Mouse (Mus musculus): ENCODE measurements around the gene Gm10277. TPM values are rescaled to one million over a fixed set of nuclear protein-coding genes. Genes with fewer than 3 reads are reported as not detected.
"Not testable (repeated sequence)": the region's sequence is repeated elsewhere in the genome, so short reads cannot be mapped to it uniquely, and the experiment has no call there.

The Gm10277 gene
- polyA plus RNA-seq, 1 experiment from 2014 or later, result 1.5 TPM

DNA sequence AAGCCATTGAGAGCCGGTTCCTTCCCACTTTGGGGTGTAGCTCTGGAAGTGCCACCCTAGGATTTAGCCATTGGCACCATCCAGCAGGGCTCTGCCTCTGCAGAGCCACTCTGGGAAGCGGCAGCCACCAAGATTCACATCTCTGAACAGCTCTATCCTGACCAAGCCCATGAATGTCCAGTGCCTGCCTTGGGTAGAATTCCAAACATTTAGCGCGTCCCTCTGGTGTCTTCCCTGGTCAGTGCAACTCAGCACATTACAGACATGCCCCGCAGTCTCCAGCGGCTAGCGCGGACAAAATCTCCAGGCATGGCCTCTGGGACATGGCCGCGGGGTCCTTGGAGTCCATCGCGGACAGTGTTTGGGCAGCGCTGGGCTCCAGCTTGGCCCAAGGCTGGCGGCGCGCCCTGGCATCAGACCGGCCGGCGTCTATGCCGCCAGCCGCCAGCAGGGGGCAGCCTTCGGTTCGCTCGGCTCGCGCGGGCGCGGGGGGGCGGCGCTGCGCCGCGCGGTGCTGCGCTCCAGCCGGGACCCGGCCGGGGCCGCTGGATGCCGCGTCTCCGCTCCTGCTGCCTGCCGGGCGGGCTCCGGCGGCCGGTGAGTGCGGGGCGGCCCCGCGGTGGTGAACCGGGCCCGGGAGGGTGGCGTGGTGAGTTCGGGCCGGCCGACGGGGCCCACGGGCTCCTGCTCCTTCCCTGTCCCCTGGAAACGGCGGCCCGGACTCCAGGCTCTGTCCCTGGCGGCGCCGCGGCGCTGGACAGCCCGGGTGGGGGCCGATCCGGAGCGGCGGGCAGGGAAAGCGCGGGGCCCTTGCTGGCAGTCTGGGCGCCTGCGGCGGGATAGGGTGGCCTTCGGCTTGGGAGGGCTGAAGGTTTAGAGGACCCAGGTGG is 24.5 kb downstream of the Gm10277 start, which contains the start of gene Myo18a:
Gene Myo18a, plus strand, starts transcription at position 464 of the 890 bp plus-strand sequence.
- Histone ChIP-seq H3K27me3 (ENCODE audit: control insufficient read depth, insufficient read depth, low read length) (no peaks in the 10 kb centered on the region), H3K9ac (replicated peaks; ENCODE audit: low read depth, low read length) (peak within 1 kb of the TSS; percentile 93), H3K4me3 (ENCODE audit: low read depth, low read length) (peak within 1 kb of the TSS; percentile 90), H3K4me1 (ENCODE audit: control insufficient read depth, insufficient read depth, low read length) (peaks cover 30% of the 10 kb centered on the region), H3K4me2 (replicated peaks; ENCODE audit: low read depth, low read length) (peak within 1 kb of the TSS; percentile 73), H3K9me3 (ENCODE audit: control insufficient read depth, low read depth, low read length) (no peaks in the 10 kb centered on the region), H3K27ac (ENCODE audit: low read length) (peak within 1 kb of the TSS; percentile 83; the same call in 1 of the 2 replicates), H3K36me3 (ENCODE audit: control insufficient read depth, insufficient read depth, low read length) (no peaks in the 10 kb centered on the region)
- peak; percentile 80 for ATAC-seq (ENCODE audit: insufficient number of reproducible peaks, insufficient read depth, low FRiP score, low read depth)
- 2% methylated on average over 77 of the region's 79 CpGs for WGBS

DNA sequence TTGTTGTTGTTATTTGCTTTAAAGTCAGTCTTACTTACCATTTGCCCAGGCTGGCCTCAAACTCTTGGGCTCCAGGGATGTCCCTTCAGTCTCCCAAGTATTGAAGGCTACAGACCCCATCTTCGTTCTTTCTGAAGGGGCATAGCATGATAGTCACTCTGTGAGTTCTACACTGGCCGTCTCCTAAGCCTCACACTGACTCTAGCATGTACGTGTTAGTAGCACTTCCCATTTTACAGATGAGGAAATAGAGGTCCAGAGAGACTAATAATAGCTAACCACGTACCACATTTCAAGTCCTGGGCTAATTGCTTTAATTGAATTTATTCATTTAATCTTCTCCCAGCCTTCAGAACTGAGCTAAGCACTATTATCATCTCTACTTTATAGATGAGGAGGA is 27.5 kb downstream of the Gm10277 start:
- Histone ChIP-seq H3K27me3 (ENCODE audit: control insufficient read depth, insufficient read depth, low read length) (no peaks in the 10 kb centered on the region), H3K27ac (ENCODE audit: low read length) (no peak overlapping the region), H3K4me3 (ENCODE audit: low read depth, low read length) (no peak overlapping the region), H3K4me1 (ENCODE audit: control insufficient read depth, insufficient read depth, low read length) (peaks cover 14% of the 10 kb centered on the region), H3K36me3 (ENCODE audit: control insufficient read depth, insufficient read depth, low read length) (no peaks in the 10 kb centered on the region), H3K9me3 (ENCODE audit: control insufficient read depth, low read depth, low read length) (no peaks in the 10 kb centered on the region), H3K9ac (replicated peaks; ENCODE audit: low read depth, low read length) (no peak overlapping the region), H3K4me2 (replicated peaks; ENCODE audit: low read depth, low read length) (no peak overlapping the region)
- 85% methylated on average over 4 of the region's 4 CpGs for WGBS
- no peak for ATAC-seq (ENCODE audit: insufficient number of reproducible peaks, insufficient read depth, low FRiP score, low read depth)

DNA sequence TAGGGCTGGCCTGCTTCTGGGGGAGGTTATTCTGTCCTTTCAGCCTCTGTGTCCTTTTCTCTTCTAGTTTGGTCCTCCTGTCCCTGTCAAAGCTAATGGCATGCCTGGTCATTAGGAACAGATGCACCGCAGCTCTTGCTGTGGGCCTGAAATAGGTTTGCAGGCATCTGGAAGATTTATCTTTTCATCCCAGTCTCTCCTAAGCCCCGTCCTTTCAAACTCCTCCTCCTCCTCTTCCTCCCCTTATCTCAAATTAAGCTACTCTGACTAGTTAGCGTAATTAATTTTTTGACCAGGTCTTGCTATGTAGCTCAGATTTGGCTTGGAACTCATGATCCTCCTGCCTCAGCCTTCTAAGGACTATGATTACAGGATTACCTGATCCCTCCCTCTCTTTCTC is 34.1 kb downstream of the Gm10277 start:
- no peak overlapping the region for H3K9ac ChIP-seq (replicated peaks; ENCODE audit: low read depth, low read length)
- no peak overlapping the region for H3K4me2 ChIP-seq (replicated peaks; ENCODE audit: low read depth, low read length)
- no peaks in the 10 kb centered on the region for H3K27me3 ChIP-seq (ENCODE audit: control insufficient read depth, insufficient read depth, low read length)
- H3K4me3 ChIP-seq (ENCODE audit: low read depth, low read length), result no peak overlapping the region
- no peak for ATAC-seq (ENCODE audit: insufficient number of reproducible peaks, insufficient read depth, low FRiP score, low read depth)
- no peaks in the 10 kb centered on the region for H3K36me3 ChIP-seq (ENCODE audit: control insufficient read depth, insufficient read depth, low read length)
- no peak overlapping the region for H3K27ac ChIP-seq (ENCODE audit: low read length)
- WGBS, result 64% methylated on average over 3 of the region's 3 CpGs
- H3K9me3 ChIP-seq (ENCODE audit: control insufficient read depth, low read depth, low read length), result no peaks in the 10 kb centered on the region
- H3K4me1 ChIP-seq (ENCODE audit: control insufficient read depth, insufficient read depth, low read length), result no peaks in the 10 kb centered on the region

DNA sequence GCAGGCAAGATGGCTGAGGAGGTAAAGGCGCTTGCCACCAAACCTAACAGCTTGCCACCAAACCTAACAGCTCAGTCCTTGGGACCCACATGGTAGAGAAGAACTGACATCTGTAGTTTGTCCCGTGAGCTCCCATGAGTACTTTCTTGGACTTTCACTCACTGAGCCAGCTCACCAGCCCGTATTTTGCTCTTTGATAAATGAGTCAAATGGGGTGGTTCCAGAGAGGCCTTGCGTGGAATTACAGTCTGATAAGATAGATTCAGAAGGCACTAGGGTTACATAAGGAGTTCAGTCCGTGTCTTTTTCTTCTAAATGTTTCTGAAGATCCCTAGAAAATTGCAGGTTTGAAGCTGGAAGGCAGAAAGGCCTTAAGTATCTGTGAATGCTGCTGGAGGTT is 35.0 kb downstream of the Gm10277 start:
- 62% methylated on average over 5 of the region's 5 CpGs for WGBS
- Histone ChIP-seq H3K27ac (ENCODE audit: low read length) (no peak overlapping the region), H3K4me3 (ENCODE audit: low read depth, low read length) (no peak overlapping the region), H3K9ac (replicated peaks; ENCODE audit: low read depth, low read length) (no peak overlapping the region), H3K36me3 (ENCODE audit: control insufficient read depth, insufficient read depth, low read length) (no peaks in the 10 kb centered on the region), H3K4me2 (replicated peaks; ENCODE audit: low read depth, low read length) (no peak overlapping the region), H3K4me1 (ENCODE audit: control insufficient read depth, insufficient read depth, low read length) (no peaks in the 10 kb centered on the region), H3K9me3 (ENCODE audit: control insufficient read depth, low read depth, low read length) (no peaks in the 10 kb centered on the region), H3K27me3 (ENCODE audit: control insufficient read depth, insufficient read depth, low read length) (no peaks in the 10 kb centered on the region)
- no peak for ATAC-seq (ENCODE audit: insufficient number of reproducible peaks, insufficient read depth, low FRiP score, low read depth)

DNA sequence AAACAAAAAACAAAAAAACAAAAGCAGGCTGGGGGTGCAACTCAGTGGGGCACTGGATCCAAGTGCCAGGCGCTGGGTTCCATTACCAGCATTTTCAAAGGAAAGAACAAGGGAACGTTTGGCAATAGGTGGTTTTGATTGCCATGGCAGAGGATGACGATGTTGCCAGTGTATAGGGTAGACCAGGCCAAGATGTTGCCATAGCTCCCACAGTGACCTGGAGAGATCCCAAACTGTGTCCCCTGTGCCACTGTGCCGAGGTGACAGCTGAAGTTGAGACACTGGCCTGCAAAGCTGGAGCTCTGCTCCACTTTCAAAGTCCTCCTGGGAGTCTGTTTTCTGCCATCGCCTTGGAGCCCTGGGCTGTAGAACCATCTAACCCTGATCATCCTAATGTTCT is 38.6 kb downstream of the Gm10277 start:
- 85% methylated on average over 5 of the region's 5 CpGs for WGBS
- no peak for ATAC-seq (ENCODE audit: insufficient number of reproducible peaks, insufficient read depth, low FRiP score, low read depth)

DNA sequence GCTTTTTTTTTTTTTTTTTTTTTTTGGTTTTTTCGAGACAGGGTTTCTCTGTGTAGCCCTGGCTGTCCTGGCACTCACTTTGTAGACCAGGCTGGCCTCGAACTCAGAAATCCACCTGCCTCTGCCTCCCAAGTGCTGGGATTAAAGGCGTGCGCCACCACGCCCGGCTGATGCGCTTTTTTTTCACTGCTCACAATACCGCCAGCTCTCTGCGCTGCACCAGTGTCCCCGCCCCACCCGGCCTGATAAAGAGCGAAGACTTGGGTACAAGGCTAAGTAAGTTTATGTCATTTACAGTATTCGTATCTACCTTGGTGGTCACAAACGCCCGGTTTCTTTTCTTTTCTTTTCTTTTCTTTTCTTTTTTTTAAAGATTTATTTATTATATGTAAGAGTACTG is 40.4 kb downstream of the Gm10277 start:
- H3K27me3 ChIP-seq (ENCODE audit: control insufficient read depth, insufficient read depth, low read length); H3K4me1 ChIP-seq (ENCODE audit: control insufficient read depth, insufficient read depth, low read length); H3K27ac ChIP-seq (ENCODE audit: low read length); H3K36me3 ChIP-seq (ENCODE audit: control insufficient read depth, insufficient read depth, low read length); H3K9me3 ChIP-seq (ENCODE audit: control insufficient read depth, low read depth, low read length); H3K9ac ChIP-seq (replicated peaks; ENCODE audit: low read depth, low read length); ATAC-seq (ENCODE audit: insufficient number of reproducible peaks, insufficient read depth, low FRiP score, low read depth); H3K4me2 ChIP-seq (replicated peaks; ENCODE audit: low read depth, low read length); H3K4me3 ChIP-seq (ENCODE audit: low read depth, low read length): not testable (repeated sequence)
- 94% methylated on average over 13 of the region's 15 CpGs for WGBS

More for the DNA sequence above, 38.6 kb downstream of the Gm10277 start:
- Histone ChIP-seq H3K4me1 (ENCODE audit: control insufficient read depth, insufficient read depth, low read length) (no peaks in the 10 kb centered on the region), H3K36me3 (ENCODE audit: control insufficient read depth, insufficient read depth, low read length) (no peaks in the 10 kb centered on the region), H3K9ac (replicated peaks; ENCODE audit: low read depth, low read length) (no peak overlapping the region), H3K4me3 (ENCODE audit: low read depth, low read length) (no peak overlapping the region), H3K9me3 (ENCODE audit: control insufficient read depth, low read depth, low read length) (no peaks in the 10 kb centered on the region), H3K4me2 (replicated peaks; ENCODE audit: low read depth, low read length) (no peak overlapping the region), H3K27me3 (ENCODE audit: control insufficient read depth, insufficient read depth, low read length) (no peaks in the 10 kb centered on the region), H3K27ac (ENCODE audit: low read length) (no peak overlapping the region)

DNA sequence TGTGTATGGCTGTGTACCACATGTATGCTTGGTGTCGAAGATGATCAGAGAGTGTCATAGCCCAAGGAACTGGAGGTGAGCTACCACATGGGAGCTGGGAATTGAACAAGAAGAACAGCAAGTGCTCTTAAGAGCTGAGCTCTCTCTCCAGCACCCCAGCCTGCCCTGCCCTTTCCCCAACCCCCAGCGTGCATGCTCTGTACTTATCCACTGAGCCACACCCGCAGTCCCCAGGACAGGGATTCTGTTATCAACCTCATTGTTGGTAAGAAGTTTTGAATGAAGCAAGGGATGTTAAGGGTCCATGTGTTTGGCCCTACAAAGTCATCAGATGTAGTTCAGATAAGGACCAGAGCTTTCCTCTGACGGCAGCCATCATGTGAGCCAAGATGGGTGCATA is 40.9 kb downstream of the Gm10277 start:
- no peak overlapping the region for H3K4me3 ChIP-seq (ENCODE audit: low read depth, low read length)
- H3K4me2 ChIP-seq (replicated peaks; ENCODE audit: low read depth, low read length), result no peak overlapping the region
- H3K27ac ChIP-seq (ENCODE audit: low read length), result no peak overlapping the region
- ATAC-seq (ENCODE audit: insufficient number of reproducible peaks, insufficient read depth, low FRiP score, low read depth), result no peak
- H3K9me3 ChIP-seq (ENCODE audit: control insufficient read depth, low read depth, low read length), result no peaks in the 10 kb centered on the region
- WGBS, result 80% methylated on average over 4 of the region's 4 CpGs
- no peaks in the 10 kb centered on the region for H3K27me3 ChIP-seq (ENCODE audit: control insufficient read depth, insufficient read depth, low read length)
- no peak overlapping the region for H3K9ac ChIP-seq (replicated peaks; ENCODE audit: low read depth, low read length)
- no peaks in the 10 kb centered on the region for H3K4me1 ChIP-seq (ENCODE audit: control insufficient read depth, insufficient read depth, low read length)
- H3K36me3 ChIP-seq (ENCODE audit: control insufficient read depth, insufficient read depth, low read length), result no peaks in the 10 kb centered on the region

DNA sequence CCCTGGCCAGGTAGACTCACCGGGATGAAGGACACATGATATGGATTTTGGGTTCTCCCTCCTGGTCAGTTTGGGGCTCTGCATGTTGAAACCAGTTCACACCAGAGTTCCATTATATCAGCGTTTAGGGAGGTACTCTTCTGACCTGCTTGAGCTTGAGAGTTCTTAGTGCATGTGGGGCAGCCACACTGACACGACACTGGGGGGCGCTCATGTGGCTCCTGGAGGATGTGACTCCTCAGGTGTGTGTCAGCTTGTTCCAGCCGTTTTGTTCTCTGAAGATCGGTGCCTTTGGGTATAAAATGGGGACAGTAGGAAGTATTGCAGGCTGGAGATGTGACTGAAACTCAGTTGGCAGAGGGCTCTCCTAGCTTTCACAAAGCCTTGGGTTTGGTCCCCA is 43.6 kb downstream of the Gm10277 start:
- Histone ChIP-seq H3K4me1 (ENCODE audit: control insufficient read depth, insufficient read depth, low read length) (no peaks in the 10 kb centered on the region), H3K9ac (replicated peaks; ENCODE audit: low read depth, low read length) (no peak overlapping the region), H3K27me3 (ENCODE audit: control insufficient read depth, insufficient read depth, low read length) (no peaks in the 10 kb centered on the region), H3K4me2 (replicated peaks; ENCODE audit: low read depth, low read length) (no peak overlapping the region), H3K9me3 (ENCODE audit: control insufficient read depth, low read depth, low read length) (no peaks in the 10 kb centered on the region), H3K27ac (ENCODE audit: low read length) (no peak overlapping the region), H3K36me3 (ENCODE audit: control insufficient read depth, insufficient read depth, low read length) (no peaks in the 10 kb centered on the region), H3K4me3 (ENCODE audit: low read depth, low read length) (no peak overlapping the region)
- ATAC-seq (ENCODE audit: insufficient number of reproducible peaks, insufficient read depth, low FRiP score, low read depth), result no peak
- 29% methylated on average over 6 of the region's 6 CpGs for WGBS
